Mouse (Mus musculus): ENCODE measurements around the gene Scgb2b21. TPM values are rescaled to one million over a fixed set of nuclear protein-coding genes. Genes with fewer than 3 reads are reported as not detected.
"Not testable (repeated sequence)": the region's sequence is repeated elsewhere in the genome, so short reads cannot be mapped to it uniquely, and the experiment has no call there.

Gene Scgb2b21
- not detected in 2 replicates for polyA plus RNA-seq (2016; fragmentation: Nextera tagmentation; extraction: Ambion mirVana)

GRCm38 (mm10) chr7:33520358-33520757 is at the start of gene Scgb2b21:
TSS of gene Scgb2b21 (minus strand) at chr7:33520458.
- Histone ChIP-seq H3K27ac (no peak within 1 kb of the TSS), H3K27me3 (no peaks in the 10 kb centered on the region), H3K36me3 (no peaks in the 10 kb centered on the region), H3K4me3 (no peak within 1 kb of the TSS), H3K9me3 (replicated peaks) (peaks cover 77% of the 10 kb centered on the region), H3K9ac (no peak within 1 kb of the TSS), H3K4me1 (no peaks in the 10 kb centered on the region), H3K4me2 (replicated peaks) (no peak within 1 kb of the TSS)
- ATAC-seq (ENCODE audit: low FRiP score), result no peak

- not testable (repeated sequence) for H3K36me3 ChIP-seq; H3K4me2 ChIP-seq (replicated peaks); ATAC-seq (ENCODE audit: low FRiP score); H3K27ac ChIP-seq; H3K4me3 ChIP-seq; H3K27me3 ChIP-seq; H3K4me1 ChIP-seq; H3K9ac ChIP-seq
- 91% methylated on average over 12 of the region's 12 CpGs for WGBS
- H3K9me3 ChIP-seq (replicated peaks), result peaks cover 39% of the 10 kb centered on the region; the same call in 1 of the 2 replicates
Observed at GRCm38 (mm10) chr7:33543420-33543819, 23.2 kb upstream of the Scgb2b21 start.

Other genes with a start within 250 kb of the Scgb2b21 start
- not detected in 2 replicates for gene Scgb2b19, start 240.1 kb downstream of the Scgb2b21 start, polyA plus RNA-seq (2016; fragmentation: Nextera tagmentation; extraction: Ambion mirVana)
- not detected in 2 replicates for gene Scgb1b19, start 233.2 kb downstream of the Scgb2b21 start, polyA plus RNA-seq (2016; fragmentation: Nextera tagmentation; extraction: Ambion mirVana)
- not detected in 2 replicates for gene Scgb2b20, start 154.1 kb downstream of the Scgb2b21 start, polyA plus RNA-seq (2016; fragmentation: Nextera tagmentation; extraction: Ambion mirVana)
- gene Scgb1b20, start 147.2 kb downstream of the Scgb2b21 start, polyA plus RNA-seq (2016; fragmentation: Nextera tagmentation; extraction: Ambion mirVana), result not detected in 2 replicates
- gene Scgb2b24, start 218.9 kb upstream of the Scgb2b21 start, polyA plus RNA-seq (2016; fragmentation: Nextera tagmentation; extraction: Ambion mirVana), result not detected in 2 replicates
- gene Scgb1b24, start 223.3 kb upstream of the Scgb2b21 start, polyA plus RNA-seq (2016; fragmentation: Nextera tagmentation; extraction: Ambion mirVana), result not detected in 2 replicates